Mouse (Mus musculus): Measurements from ENCODE around the gene Nfe2. TPM values are rescaled to one million over a fixed set of nuclear protein-coding genes. Genes with fewer than 3 reads are reported as not detected.

The Nfe2 gene
- polyA plus RNA-seq, 1 experiment = 1.0 TPM

DNA sequence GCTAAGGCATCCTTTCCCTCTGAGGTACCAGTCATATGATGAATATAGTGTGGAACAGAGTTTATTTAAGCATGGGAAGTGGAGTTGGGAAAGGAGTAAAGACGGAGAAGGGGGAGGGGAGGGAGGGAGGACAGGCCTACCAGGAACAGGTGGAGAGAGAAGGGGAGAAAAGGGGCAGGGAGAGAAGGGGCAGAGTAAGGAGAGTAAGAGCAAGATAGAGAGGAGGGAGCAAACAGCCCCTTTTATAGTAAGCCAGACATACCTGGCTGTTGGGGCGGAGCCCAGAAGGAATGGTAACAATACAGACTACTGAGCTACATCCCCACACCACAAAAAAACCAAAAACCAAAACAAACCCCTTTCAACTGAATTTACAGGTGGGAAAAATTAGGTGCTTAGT, 42.2 kb downstream of the Nfe2 start:
- Histone ChIP-seq H3K36me3 (ENCODE audit: control insufficient read depth, insufficient read depth, low read length) (peaks cover 1% of the 10 kb centered on the region; the same call in 1 of the 2 replicates), H3K4me3 (ENCODE audit: insufficient read depth, low read depth, low read length) (no peak overlapping the region), H3K4me1 (ENCODE audit: control insufficient read depth, insufficient read depth, low read length) (peaks cover 11% of the 10 kb centered on the region; the same call in 1 of the 2 replicates), H3K27ac (ENCODE audit: insufficient read depth, low read depth, low read length) (peak overlapping the region; percentile 39), H3K27me3 (replicated peaks; ENCODE audit: control insufficient read depth, insufficient read depth, low read length) (no peaks in the 10 kb centered on the region)
- TF ChIP-seq CTCF (conservative IDR thresholded peaks at IDR 0.05; ENCODE audit: insufficient read depth, insufficient read length, low read depth, low read length) (no peak), POLR2A (IDR thresholded peaks at IDR 0.05; ENCODE audit: low read depth, low read length) (no peak)
- WGBS = 57% methylated on average over 2 of the region's 2 CpGs
- no peak for DNase-seq

DNA sequence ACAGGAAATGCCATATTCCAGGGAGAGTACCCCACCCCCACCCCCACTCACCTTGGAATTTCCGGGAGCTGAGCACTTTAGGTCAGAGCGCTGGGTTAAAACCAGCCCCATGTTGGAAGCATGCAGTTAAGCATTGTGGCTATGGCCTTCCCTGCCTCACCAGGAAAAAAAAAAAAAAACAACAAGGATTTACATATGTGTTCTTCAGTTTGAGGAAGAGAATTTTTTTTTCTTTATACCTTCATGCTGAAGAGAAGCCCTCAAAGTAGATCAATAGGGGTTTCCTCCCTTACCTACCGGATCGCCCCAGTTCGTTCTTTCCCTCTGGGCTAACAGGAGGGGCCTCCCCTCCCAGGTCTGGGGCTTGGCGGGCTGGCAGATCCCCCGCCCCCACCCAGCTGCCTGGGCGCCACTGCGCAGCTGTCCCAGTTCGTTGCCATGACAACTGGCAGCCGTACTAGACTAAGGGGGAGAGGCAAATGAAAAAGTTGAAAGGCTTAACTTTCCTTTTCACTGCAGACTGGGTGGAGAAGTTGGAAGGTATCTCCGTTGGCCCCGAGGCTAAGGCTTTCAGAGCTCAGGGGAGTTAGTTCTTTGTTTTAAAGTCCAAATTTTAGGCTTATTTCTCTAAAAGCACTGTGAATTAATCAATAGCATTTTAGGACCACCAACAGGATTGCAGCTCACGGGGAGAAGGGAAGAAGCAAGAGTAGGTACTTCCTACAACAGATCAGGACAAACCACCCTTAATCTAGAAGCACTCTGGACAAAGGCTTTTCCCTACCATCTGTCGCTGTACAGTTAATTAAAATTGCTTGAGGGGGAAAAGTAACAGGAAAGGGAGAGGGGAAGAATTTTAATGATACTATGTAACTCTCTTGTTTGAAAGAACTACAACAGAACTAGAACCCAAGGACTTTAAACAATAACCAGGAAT, 43.0 kb downstream of the Nfe2 start:
- Histone ChIP-seq H3K4me1 (ENCODE audit: control insufficient read depth, insufficient read depth, low read length) (peaks cover 7% of the 10 kb centered on the region; the same call in 1 of the 2 replicates), H3K27me3 (replicated peaks; ENCODE audit: control insufficient read depth, insufficient read depth, low read length) (no peaks in the 10 kb centered on the region), H3K27ac (ENCODE audit: insufficient read depth, low read depth, low read length) (peak overlapping the region; percentile 94), H3K36me3 (ENCODE audit: control insufficient read depth, insufficient read depth, low read length) (peaks cover 1% of the 10 kb centered on the region; the same call in 1 of the 2 replicates), H3K4me3 (ENCODE audit: insufficient read depth, low read depth, low read length) (peak overlapping the region; percentile 60)
- WGBS = 1% methylated on average over 15 of the region's 15 CpGs
- TF ChIP-seq POLR2A (IDR thresholded peaks at IDR 0.05; ENCODE audit: low read depth, low read length) (no peak), CTCF (conservative IDR thresholded peaks at IDR 0.05; ENCODE audit: insufficient read depth, insufficient read length, low read depth, low read length) (no peak)
- DNase-seq = peak; percentile 91

DNA sequence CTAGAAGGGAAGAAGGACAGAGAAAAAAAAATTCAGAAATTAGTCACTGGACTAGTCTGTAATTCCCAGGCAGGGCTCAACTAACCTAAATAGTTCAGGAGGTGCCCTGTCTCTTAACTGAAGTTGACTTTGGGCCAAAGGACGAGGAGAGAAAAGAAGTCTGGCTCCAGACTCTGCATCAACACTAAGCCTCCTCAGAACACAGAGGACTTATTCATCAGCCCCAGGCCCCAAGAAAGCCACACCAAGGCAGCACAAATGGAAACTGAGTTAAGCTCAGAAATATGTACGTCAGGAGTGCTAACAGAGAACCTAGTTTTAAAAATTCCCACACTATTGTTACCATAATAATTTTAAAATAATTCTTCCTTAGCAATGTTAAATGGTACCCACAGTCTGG, 44.1 kb downstream of the Nfe2 start:
- peak; percentile 20 for DNase-seq
- TF ChIP-seq CTCF (conservative IDR thresholded peaks at IDR 0.05; ENCODE audit: insufficient read depth, insufficient read length, low read depth, low read length) = no peak
- no peak for TF ChIP-seq POLR2A (IDR thresholded peaks at IDR 0.05; ENCODE audit: low read depth, low read length)
- Histone ChIP-seq H3K4me1 (ENCODE audit: control insufficient read depth, insufficient read depth, low read length) (peaks cover 7% of the 10 kb centered on the region; the same call in 1 of the 2 replicates), H3K27me3 (replicated peaks; ENCODE audit: control insufficient read depth, insufficient read depth, low read length) (no peaks in the 10 kb centered on the region), H3K27ac (ENCODE audit: insufficient read depth, low read depth, low read length) (peak overlapping the region; percentile 15; the same call in 1 of the 2 replicates), H3K4me3 (ENCODE audit: insufficient read depth, low read depth, low read length) (no peak overlapping the region), H3K36me3 (ENCODE audit: control insufficient read depth, insufficient read depth, low read length) (peaks cover 1% of the 10 kb centered on the region; the same call in 1 of the 2 replicates)
- WGBS = 29% methylated on average over 2 of the region's 2 CpGs

DNA sequence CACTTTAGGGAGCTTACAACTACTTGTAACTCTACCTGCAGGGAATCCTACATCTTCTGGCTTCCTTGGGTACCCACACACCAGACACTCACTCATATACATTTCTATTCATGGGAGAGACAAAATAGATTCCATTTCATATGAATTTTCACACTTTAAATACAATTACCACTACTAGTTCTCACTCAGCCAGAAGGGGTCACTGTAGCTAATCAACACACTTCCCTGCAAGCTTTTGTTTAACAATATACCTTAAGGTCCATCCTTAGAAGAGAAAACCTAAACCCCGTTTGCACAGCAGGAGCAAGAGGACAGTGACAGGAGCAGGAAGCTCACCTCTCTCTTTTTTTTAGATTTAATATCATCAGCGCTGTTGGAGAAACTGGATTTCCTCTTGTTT, 53.0 kb downstream of the Nfe2 start:
- Histone ChIP-seq H3K4me1 (ENCODE audit: control insufficient read depth, insufficient read depth, low read length) (peaks cover 4% of the 10 kb centered on the region; the same call in 1 of the 2 replicates), H3K27ac (ENCODE audit: insufficient read depth, low read depth, low read length) (no peak overlapping the region; the same call in 1 of the 2 replicates), H3K36me3 (ENCODE audit: control insufficient read depth, insufficient read depth, low read length) (peaks cover 8% of the 10 kb centered on the region), H3K4me3 (ENCODE audit: insufficient read depth, low read depth, low read length) (no peak overlapping the region), H3K27me3 (replicated peaks; ENCODE audit: control insufficient read depth, insufficient read depth, low read length) (no peaks in the 10 kb centered on the region)
- DNase-seq = peak; percentile 35
- TF ChIP-seq CTCF (conservative IDR thresholded peaks at IDR 0.05; ENCODE audit: insufficient read depth, insufficient read length, low read depth, low read length) (no peak), POLR2A (IDR thresholded peaks at IDR 0.05; ENCODE audit: low read depth, low read length) (no peak)
- WGBS = 41% methylated on average over 2 of the region's 2 CpGs

DNA sequence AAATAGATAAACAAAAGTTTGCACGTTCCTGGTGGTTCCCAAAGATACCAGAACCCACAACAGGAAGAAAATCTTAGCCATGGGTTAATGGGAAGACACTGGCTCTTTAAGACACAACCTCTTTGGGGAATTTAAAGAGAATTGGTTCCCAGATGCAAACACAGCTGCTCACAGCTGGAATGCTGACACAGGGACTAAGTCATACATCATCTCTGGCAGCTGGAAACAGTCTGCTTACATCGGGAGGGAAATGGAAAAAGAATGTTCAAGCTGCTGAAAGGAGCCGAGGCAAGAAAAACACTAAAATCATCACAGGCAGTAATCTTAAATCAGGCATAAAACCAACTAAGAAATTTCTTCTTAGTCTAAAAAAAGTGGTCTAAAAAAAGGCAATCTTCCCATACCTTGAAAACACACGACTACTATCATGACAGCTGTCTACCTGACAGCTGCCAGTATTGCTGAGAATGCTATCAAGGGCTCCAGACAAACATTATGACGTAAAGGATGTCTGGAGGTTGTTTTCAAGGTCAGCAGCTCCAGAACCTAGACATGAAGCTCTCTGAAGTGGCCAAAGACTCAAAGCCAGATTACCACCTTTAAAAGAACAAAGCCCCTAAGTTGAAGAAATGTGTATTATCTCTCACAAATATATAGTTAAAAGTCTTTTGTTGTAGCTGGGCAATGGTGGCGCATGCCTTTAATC, 56.0 kb downstream of the Nfe2 start:
- Histone ChIP-seq H3K4me3 (ENCODE audit: insufficient read depth, low read depth, low read length) (no peak overlapping the region), H3K27ac (ENCODE audit: insufficient read depth, low read depth, low read length) (peak overlapping the region; percentile 85), H3K4me1 (ENCODE audit: control insufficient read depth, insufficient read depth, low read length) (peaks cover 4% of the 10 kb centered on the region; the same call in 1 of the 2 replicates), H3K36me3 (ENCODE audit: control insufficient read depth, insufficient read depth, low read length) (peaks cover 8% of the 10 kb centered on the region), H3K27me3 (replicated peaks; ENCODE audit: control insufficient read depth, insufficient read depth, low read length) (no peaks in the 10 kb centered on the region)
- peak; percentile 73 for DNase-seq
- 49% methylated on average over 6 of the region's 6 CpGs for WGBS
- TF ChIP-seq POLR2A (IDR thresholded peaks at IDR 0.05; ENCODE audit: low read depth, low read length) = no peak
- TF ChIP-seq CTCF (conservative IDR thresholded peaks at IDR 0.05; ENCODE audit: insufficient read depth, insufficient read length, low read depth, low read length) = no peak

Other genes starting within 250 kb of the Nfe2 start
- gene Hoxc4, start 239.5 kb downstream of the Nfe2 start, polyA plus RNA-seq (2012; rRNA removed) = 2.5 and 2.7 TPM in 2 replicates
- gene Smug1, start 91.3 kb downstream of the Nfe2 start, polyA plus RNA-seq (2012; rRNA removed) = 15.5 and 19.4 TPM in 2 replicates
- 18.8 and 26.9 TPM in 2 replicates for gene Cbx5, start 18.6 kb downstream of the Nfe2 start, polyA plus RNA-seq (2012; rRNA removed)
- gene Hnrnpa1, start 18.0 kb downstream of the Nfe2 start, polyA plus RNA-seq (2012; rRNA removed) = 50.0 and 69.3 TPM in 2 replicates
- gene Copz1, start 14.3 kb upstream of the Nfe2 start, polyA plus RNA-seq (2012; rRNA removed) = 138 TPM in 2 replicates
- 0.13 TPM in 1 of 2 replicates, not detected in the other for gene Gpr84, start 52.2 kb upstream of the Nfe2 start, polyA plus RNA-seq (2012; rRNA removed)
- gene Zfp385a, start 81.7 kb upstream of the Nfe2 start, polyA plus RNA-seq (2012; rRNA removed) = 5.2 and 6.1 TPM in 2 replicates
- 9.3 and 9.7 TPM in 2 replicates for gene Itga5, start 108.4 kb upstream of the Nfe2 start, polyA plus RNA-seq (2012; rRNA removed)
- 0.23 TPM in 1 of 2 replicates, not detected in the other for gene Gtsf1, start 172.1 kb upstream of the Nfe2 start, polyA plus RNA-seq (2012; rRNA removed)
- not detected in 2 replicates for gene Gtsf2, start 190.1 kb upstream of the Nfe2 start, polyA plus RNA-seq (2012; rRNA removed)
- 3.0 and 5.9 TPM in 2 replicates for gene Nckap1l, start 195.4 kb upstream of the Nfe2 start, polyA plus RNA-seq (2012; rRNA removed)
- 2.0 and 2.8 TPM in 2 replicates for gene Pde1b, start 244.6 kb upstream of the Nfe2 start, polyA plus RNA-seq (2012; rRNA removed)